Mouse (Mus musculus) right cerebral cortex, postnatal 10 days (tissue): ENCODE data around the gene Syt8.

Source experiments
- DNase-seq, 2 experiments: peaks; one replicate each; pipeline ENCODE4 v3.0.0; 2021; ENCODE audit warnings: low spot score in 2 of 2

Syt8 gene

GRCm38 (mm10) chr7:142408686-142409085, 26.0 kb upstream of the Syt8 start:
- no peak for DNase-seq

GRCm38 (mm10) chr7:142409603-142410002, 25.0 kb upstream of the Syt8 start:
- DNase-seq = no peak

- DNase-seq = no peak
These were observed 21.4 kb upstream of the Syt8 start for GRCm38 (mm10) chr7:142413285-142413684.

- no peak for DNase-seq
These were observed 19.3 kb upstream of the Syt8 start for GRCm38 (mm10) chr7:142415314-142415713.

GRCm38 (mm10) chr7:142416225-142416624, 18.4 kb upstream of the Syt8 start:
- DNase-seq = no peak

- no peak for DNase-seq
These were observed 16.6 kb upstream of the Syt8 start for GRCm38 (mm10) chr7:142418027-142418426.

GRCm38 (mm10) chr7:142418679-142419078, 16.0 kb upstream of the Syt8 start:
- no peak for DNase-seq

- no peak for DNase-seq
These were observed 14.8 kb upstream of the Syt8 start for GRCm38 (mm10) chr7:142419887-142420286.

GRCm38 (mm10) chr7:142421826-142422225, 12.8 kb upstream of the Syt8 start:
- no peak for DNase-seq

- DNase-seq = no peak
These were observed 8.9 kb upstream of the Syt8 start for GRCm38 (mm10) chr7:142425641-142426213.

GRCm38 (mm10) chr7:142428213-142428612, 6.4 kb upstream of the Syt8 start:
- peak in 1 of 2 experiments; percentile 43 for DNase-seq

- peak; percentile 82 for DNase-seq
These were observed 4.4 kb upstream of the Syt8 start for GRCm38 (mm10) chr7:142430160-142430678.

GRCm38 (mm10) chr7:142431106-142431505, 3.5 kb upstream of the Syt8 start:
- DNase-seq = no peak

- no peak for DNase-seq
These were observed 1.0 kb upstream of the Syt8 start for GRCm38 (mm10) chr7:142433623-142434022.

GRCm38 (mm10) chr7:142435524-142435923, 874 bp downstream of the Syt8 start:
- peak in 1 of 2 experiments; percentile 79 for DNase-seq

- no peak for DNase-seq
These were observed 2.7 kb downstream of the Syt8 start for GRCm38 (mm10) chr7:142437324-142437723.

GRCm38 (mm10) chr7:142439966-142440365, 5.3 kb downstream of the Syt8 start:
- DNase-seq = no peak

- DNase-seq = peak in 1 of 2 experiments; percentile 67
These were observed 6.0 kb downstream of the Syt8 start for GRCm38 (mm10) chr7:142440657-142441114.

- no peak for DNase-seq
These were observed 6.9 kb downstream of the Syt8 start, which contains the start of gene Tnni2 for GRCm38 (mm10) chr7:142441585-142441984. Tnni2 (plus strand) TSS chr7:142441808.

- DNase-seq = no peak
These were observed 7.6 kb downstream of the Syt8 start for GRCm38 (mm10) chr7:142442081-142442907.

GRCm38 (mm10) chr7:142442908-142443420, 8.3 kb downstream of the Syt8 start:
- no peak for DNase-seq

GRCm38 (mm10) chr7:142443474-142443873, 8.8 kb downstream of the Syt8 start:
- DNase-seq = no peak

GRCm38 (mm10) chr7:142444171-142444570, 9.5 kb downstream of the Syt8 start:
- no peak for DNase-seq
